Mouse (Mus musculus) MEL (cell line): ENCODE measurements around the gene F2. TPM values are rescaled to one million over a fixed set of nuclear protein-coding genes. Genes with fewer than 3 reads are reported as not detected.

Experiments used
- DNase-seq: peaks from one replicate; pipeline ENCODE4 v3.0.0; 2011; ENCODE audit warnings: low read depth, low spot score
- H3K27ac ChIP-seq: 2 replicates; pipeline ENCODE4 v1.5.1; 2012; ENCODE audit warnings: low read depth, mild to moderate bottlenecking, control low read depth, low read length, moderate library complexity; ENCODE audit not compliant: control insufficient read depth
- H3K27me3 ChIP-seq, 2 experiments: fragments of 150-350 bp in 1 of 2; sonication (generic) in 1 of 2; 2 replicates each; pipeline ENCODE4 v1.6.1; 2012; ENCODE audit warnings: low read length in 2 of 2, mild to moderate bottlenecking in 2 of 2, improper control_type of control experiment in 1 of 2, moderate library complexity in 1 of 2; ENCODE audit not compliant: insufficient read depth in 2 of 2, control insufficient read depth in 1 of 2
- H3K36me3 ChIP-seq, 2 experiments: 2 replicates each; pipeline ENCODE4 v1.6.1; 2012 to 2014; ENCODE audit warnings: low read length in 2 of 2, improper control_type of control experiment in 1 of 2, inconsistent platforms in 1 of 2, mild to moderate bottlenecking in 1 of 2; ENCODE audit not compliant: insufficient read depth in 2 of 2, control insufficient read depth in 1 of 2
- H3K4me1 ChIP-seq, 2 experiments: fragments of 150-350 bp in 1 of 2; sonication (generic) in 1 of 2; 2 replicates each; pipeline ENCODE4 v1.6.1; 2012; ENCODE audit warnings: low read length in 2 of 2, improper control_type of control experiment in 1 of 2, mild to moderate bottlenecking in 1 of 2; ENCODE audit not compliant: insufficient read depth in 2 of 2, control insufficient read depth in 1 of 2
- H3K4me3 ChIP-seq, 2 experiments: fragments of 150-350 bp in 1 of 2; sonication (generic) in 1 of 2; 2 replicates each; pipeline ENCODE4 v1.5.1; 2012; ENCODE audit warnings: low read depth in 2 of 2, low read length in 2 of 2, mild to moderate bottlenecking in 2 of 2, moderate library complexity in 2 of 2, control low read depth in 1 of 2, improper control_type of control experiment in 1 of 2; ENCODE audit not compliant: control insufficient read depth in 1 of 2, insufficient read depth in 1 of 2
- H3K79me2 ChIP-seq: 2 replicates; pipeline ENCODE4 v1.6.1; 2012; ENCODE audit warnings: mild to moderate bottlenecking, low read length, moderate library complexity; ENCODE audit not compliant: control insufficient read depth, poor library complexity, insufficient read depth
- H3K9ac ChIP-seq: 2 replicates; pipeline ENCODE4 v1.6.1; 2012; ENCODE audit warnings: low read depth, mild to moderate bottlenecking, control low read depth, low read length, moderate library complexity; ENCODE audit not compliant: control insufficient read depth, poor library complexity, severe bottlenecking
- H3K9me3 ChIP-seq: fragments of 150-350 bp; sonication (generic); replicated peaks from 2 replicates; pipeline ENCODE4 v1.6.1; 2012; ENCODE audit warnings: mild to moderate bottlenecking, low read length, improper control_type of control experiment, moderate library complexity; ENCODE audit not compliant: insufficient read depth
- CHD1 ChIP-seq: IDR thresholded peaks from 2 replicates; pipeline ENCODE4 v1.6.1; 2012; ENCODE audit warnings: low read depth, mild to moderate bottlenecking, inconsistent platforms, low read length, improper control_type of control experiment
- CHD2 ChIP-seq: IDR thresholded peaks from 2 replicates; pipeline ENCODE4 v1.6.1; 2011; ENCODE audit warnings: low read length, improper control_type of control experiment
- CTCF ChIP-seq, 3 experiments: IDR thresholded peaks in 2 of 3; conservative IDR thresholded peaks in 1 of 3; 2 replicates each; pipeline ENCODE4 v1.5.1; 2011 to 2012; ENCODE audit warnings: low read length in 3 of 3, low read depth in 2 of 3, mild to moderate bottlenecking in 2 of 3, improper control_type of control experiment in 1 of 3, inconsistent platforms in 1 of 3, mixed read lengths in 1 of 3, moderate library complexity in 1 of 3; ENCODE audit not compliant: control insufficient read depth in 1 of 3, insufficient read depth in 1 of 3, poor library complexity in 1 of 3, severe bottlenecking in 1 of 3
- EP300 ChIP-seq, 2 experiments: IDR thresholded peaks; 2 replicates each; pipeline ENCODE4 v1.6.1; 2011; ENCODE audit warnings: improper control_type of control experiment in 2 of 2, low read length in 2 of 2, low read depth in 1 of 2, mild to moderate bottlenecking in 1 of 2
- GABPA ChIP-seq: IDR thresholded peaks from 2 replicates; pipeline ENCODE4 v1.6.1; 2012; ENCODE audit warnings: low read depth, mild to moderate bottlenecking, inconsistent platforms, low read length, improper control_type of control experiment, moderate library complexity
- HCFC1 ChIP-seq: IDR thresholded peaks from 2 replicates; pipeline ENCODE4 v1.6.1; 2012; ENCODE audit warnings: low read depth, mild to moderate bottlenecking, inconsistent platforms, low read length, improper control_type of control experiment, moderate library complexity
- JUND ChIP-seq: IDR thresholded peaks from 2 replicates; pipeline ENCODE4 v1.6.1; 2011; ENCODE audit warnings: low read depth, mild to moderate bottlenecking, improper control_type of control experiment, low read length
- KAT2A ChIP-seq: conservative IDR thresholded peaks from 2 replicates; pipeline ENCODE4 v1.6.1; 2012; ENCODE audit warnings: low read depth, low read length, improper control_type of control experiment, inconsistent platforms
- MAFK ChIP-seq: IDR thresholded peaks from 2 replicates; pipeline ENCODE4 v1.6.1; 2011; ENCODE audit warnings: low read depth, mild to moderate bottlenecking, low read length, improper control_type of control experiment, borderline replicate concordance
- MAZ ChIP-seq: IDR thresholded peaks from 2 replicates; pipeline ENCODE4 v1.6.1; 2012; ENCODE audit warnings: low read depth, mild to moderate bottlenecking, inconsistent platforms, low read length, improper control_type of control experiment
- NELFE ChIP-seq: IDR thresholded peaks from 2 replicates; pipeline ENCODE4 v1.6.1; 2011; ENCODE audit warnings: low read depth, low read length, improper control_type of control experiment
- POLR2AphosphoS5 ChIP-seq: IDR thresholded peaks from 2 replicates; pipeline ENCODE4 v1.6.1; 2012; ENCODE audit warnings: low read depth, borderline replicate concordance, mild to moderate bottlenecking, inconsistent platforms, low read length, moderate library complexity, mixed read lengths
- RAD21 ChIP-seq: IDR thresholded peaks from 2 replicates; pipeline ENCODE4 v1.6.1; 2011; ENCODE audit warnings: mild to moderate bottlenecking, low read depth, low read length, improper control_type of control experiment
- RCOR1 ChIP-seq: IDR thresholded peaks from 2 replicates; pipeline ENCODE4 v1.6.1; 2012; ENCODE audit warnings: low read depth, mild to moderate bottlenecking, inconsistent platforms, low read length, improper control_type of control experiment
- TAL1 ChIP-seq: IDR thresholded peaks from 2 replicates; pipeline ENCODE4 v1.6.1; 2012; ENCODE audit warnings: mild to moderate bottlenecking, inconsistent platforms, low read length, moderate library complexity, mixed read lengths
- TBP ChIP-seq: IDR thresholded peaks from 2 replicates; pipeline ENCODE4 v1.8.0; 2011; ENCODE audit warnings: low read depth, low read length, improper control_type of control experiment
- TCF12 ChIP-seq: IDR thresholded peaks from 2 replicates; pipeline ENCODE4 v1.6.1; 2014; ENCODE audit warnings: low read depth, mild to moderate bottlenecking, inconsistent platforms, low read length, improper control_type of control experiment, moderate library complexity
- UBTF ChIP-seq: IDR thresholded peaks from 2 replicates; pipeline ENCODE4 v1.6.1; 2012; ENCODE audit warnings: low read depth, mild to moderate bottlenecking, inconsistent platforms, low read length, improper control_type of control experiment, moderate library complexity, borderline replicate concordance; ENCODE audit not compliant: insufficient read depth
- USF1 ChIP-seq: IDR thresholded peaks from 2 replicates; pipeline ENCODE4 v1.6.1; 2014; ENCODE audit warnings: low read depth, mild to moderate bottlenecking, inconsistent platforms, low read length, improper control_type of control experiment, moderate library complexity
- USF2 ChIP-seq, 2 experiments: IDR thresholded peaks; 2 replicates each; pipeline ENCODE4 v1.6.1; 2011 to 2012; ENCODE audit warnings: improper control_type of control experiment in 2 of 2, low read length in 2 of 2, borderline replicate concordance in 1 of 2, inconsistent platforms in 1 of 2, low read depth in 1 of 2, mild to moderate bottlenecking in 1 of 2; ENCODE audit not compliant: insufficient read depth in 1 of 2
- ZKSCAN1 ChIP-seq: IDR thresholded peaks from 2 replicates; pipeline ENCODE4 v1.6.1; 2012; ENCODE audit warnings: low read depth, mild to moderate bottlenecking, inconsistent platforms, low read length, improper control_type of control experiment, moderate library complexity
- ZMIZ1 ChIP-seq: IDR thresholded peaks from 2 replicates; pipeline ENCODE4 v1.6.1; 2012; ENCODE audit warnings: low read depth, mild to moderate bottlenecking, inconsistent platforms, low read length, improper control_type of control experiment, moderate library complexity
- polyA plus RNA-seq, 2 experiments: library from polyadenylated mRNA; stranded (reverse) in 1 of 2; unstranded in 1 of 2; fragments of >175 nt in 1 of 2; fragments of >200 nt in 1 of 2; gene quantifications; 2 replicates each; pipeline versions ENCODE4 v1.2.1 to v1.2.4; 2012; ENCODE audit warnings: low replicate concordance in 2 of 2, low read depth in 1 of 2; ENCODE audit not compliant: insufficient read length in 2 of 2, insufficient read depth in 1 of 2, missing spikeins in 1 of 2
- total RNA-seq: library from RNA; depleted of rRNA; stranded (reverse); fragments of 300-350 nt; gene quantifications from 2 replicates; pipeline ENCODE4 v1.2.3, GENCODE M21; 2012

F2 gene
- total and polyA plus RNA-seq, 3 experiments: 0.04 to 0.06 TPM; not detected in 1

GRCm38 (mm10) chr2:91633334-91633977, 2.8 kb downstream of the F2 start:
- no peaks in the 10 kb centered on the region for H3K79me2 ChIP-seq
- TF ChIP-seq KAT2A: no peak
- TF ChIP-seq JUND: no peak
- TF ChIP-seq GABPA: no peak
- TF ChIP-seq USF1: no peak
- no peak for TF ChIP-seq USF2 (IDR thresholded peaks at IDR 0.05; ENCODE audit: borderline replicate concordance in 1 of 2, insufficient read depth in 1 of 2, low read depth in 1 of 2, low read length in 2 of 2)
- no peak for TF ChIP-seq EP300 (IDR thresholded peaks at IDR 0.05; ENCODE audit: low read depth in 1 of 2, low read length in 2 of 2)
- TF ChIP-seq CHD2: no peak
- TF ChIP-seq HCFC1: no peak
- no peak for TF ChIP-seq MAZ
- TF ChIP-seq TBP: no peak
- no peak for TF ChIP-seq NELFE
- no peak for TF ChIP-seq ZMIZ1
- no peak for TF ChIP-seq RCOR1
- TF ChIP-seq RAD21: no peak
- no peak for TF ChIP-seq TAL1
- TF ChIP-seq MAFK: no peak
- TF ChIP-seq ZKSCAN1: no peak
- TF ChIP-seq CTCF (IDR thresholded peaks at IDR 0.05 in 2 of 3, conservative IDR thresholded peaks at IDR 0.05 in 1 of 3; ENCODE audit: control insufficient read depth in 1 of 3, insufficient read depth in 1 of 3, low read depth in 2 of 3, low read length in 3 of 3, poor library complexity in 1 of 3, severe bottlenecking in 1 of 3): no peak
- no peak for TF ChIP-seq TCF12
- H3K4me3 ChIP-seq: no peak overlapping the region
- no peaks in the 10 kb centered on the region for H3K27me3 ChIP-seq
- DNase-seq: no peak
- H3K4me1 ChIP-seq: peaks cover 15 to 17% of the 10 kb centered on the region in 2 experiments
- H3K36me3 ChIP-seq: peaks cover 0 to 12% of the 10 kb centered on the region in 2 experiments; a peak in 2 of 4 replicates
- no peak overlapping the region for H3K9ac ChIP-seq
- no peaks in the 10 kb centered on the region for H3K9me3 ChIP-seq
- no peak overlapping the region for H3K27ac ChIP-seq

GRCm38 (mm10) chr2:91632316-91632715, 3.9 kb downstream of the F2 start:
- Histone ChIP-seq H3K4me3 (no peak overlapping the region), H3K36me3 (peaks cover 0 to 12% of the 10 kb centered on the region in 2 experiments; a peak in 2 of 4 replicates), H3K4me1 (peaks cover 15 to 17% of the 10 kb centered on the region in 2 experiments), H3K9me3 (no peaks in the 10 kb centered on the region), H3K79me2 (no peaks in the 10 kb centered on the region), H3K27me3 (no peaks in the 10 kb centered on the region), H3K9ac (no peak overlapping the region), H3K27ac (no peak overlapping the region)
- DNase-seq: no peak
- TF ChIP-seq POLR2AphosphoS5 (no peak), UBTF (no peak), ZKSCAN1 (no peak), CHD1 (no peak), TBP (no peak), JUND (no peak)
